Mouse (Mus musculus) hindbrain, embryonic 14.5 days (tissue): Measurements from ENCODE around the gene Gm17349. TPM values are rescaled to one million over a fixed set of nuclear protein-coding genes. Genes with fewer than 3 reads are reported as not detected.
A peak's percentile ranks its signal among the peaks of the same experiment; 100 is the strongest.

ENCODE experiments used
- ATAC-seq: fragments of 200-750 bp; cut with Nextera tagmentation; 2 replicates; pipeline ENCODE4 v1.8.0; 2017; ENCODE audit warnings: moderate number of reproducible peaks, mild to moderate bottlenecking, moderate TSS enrichment, moderate library complexity; ENCODE audit not compliant: low FRiP score
- DNase-seq: peaks from one replicate; pipeline ENCODE4 v3.0.0-alpha.2; 2015; ENCODE audit warnings: low spot score
- H3K27ac ChIP-seq: fragments of 300-500 bp; sonication (generic); 2 replicates; pipeline ENCODE4 v1.5.1; 2014; ENCODE audit warnings: mild to moderate bottlenecking, moderate library complexity
- H3K27me3 ChIP-seq: fragments of 300-500 bp; sonication (generic); 2 replicates; pipeline ENCODE4 v1.6.1; 2014; ENCODE audit warnings: mild to moderate bottlenecking, low read length, mixed read lengths; ENCODE audit not compliant: control insufficient read depth, insufficient read depth
- H3K36me3 ChIP-seq: fragments of 300-500 bp; sonication (generic); replicated peaks from 2 replicates; pipeline ENCODE4 v1.6.1; 2014; ENCODE audit not compliant: control insufficient read depth, insufficient read depth
- H3K4me1 ChIP-seq: fragments of 300-500 bp; sonication (generic); replicated peaks from 2 replicates; pipeline ENCODE4 v1.6.1; 2014; ENCODE audit warnings: antibody characterized with exemption, low read length, mixed read lengths; ENCODE audit not compliant: control insufficient read depth, insufficient read depth
- H3K4me2 ChIP-seq: fragments of 300-500 bp; sonication (generic); replicated peaks from 2 replicates; pipeline ENCODE4 v1.6.1; 2014; ENCODE audit warnings: mild to moderate bottlenecking, moderate library complexity
- H3K4me3 ChIP-seq: fragments of 300-500 bp; sonication (generic); replicated peaks from 2 replicates; pipeline ENCODE4 v1.5.1; 2014; ENCODE audit warnings: mild to moderate bottlenecking, low read length
- H3K9ac ChIP-seq: fragments of 300-500 bp; sonication (generic); 2 replicates; pipeline ENCODE4 v1.6.1; 2014
- H3K9me3 ChIP-seq: fragments of 300-500 bp; sonication (generic); 2 replicates; pipeline ENCODE4 v1.6.1; 2016; ENCODE audit warnings: low read length; ENCODE audit not compliant: control insufficient read depth
- WGBS: fragments of 180-500 bp; shearing (Covaris S2); extraction: QIAGEN DNeasy Blood & Tissue Kit; methylation state at CpG from one replicate; pipeline ENCODE4 v1.1.7; 2014; 5-methylcytosine and 5-hydroxymethylcytosine counted together
- polyA plus RNA-seq: library from polyadenylated mRNA; unstranded; fragments of >200 nt; fragmentation: Nextera tagmentation; extraction: Ambion mirVana; gene quantifications from 2 replicates; pipeline ENCODE4 v1.2.1, GENCODE M21; 2014

Gm17349 gene
- polyA plus RNA-seq, 1 experiment from 2014 or later: not detected

- Histone ChIP-seq H3K9ac (no peak overlapping the region), H3K4me2 (no peak overlapping the region), H3K4me1 (peaks cover 34% of the 10 kb centered on the region), H3K4me3 (no peak overlapping the region), H3K27ac (no peak overlapping the region), H3K27me3 (no peaks in the 10 kb centered on the region), H3K9me3 (no peaks in the 10 kb centered on the region), H3K36me3 (peaks cover 35% of the 10 kb centered on the region)
- no peak for ATAC-seq
- DNase-seq: no peak
- 83% methylated on average over 25 of the region's 25 CpGs for WGBS
Observed at GRCm38 (mm10) chr15:99721921-99722743, 16.8 kb upstream of the Gm17349 start.

GRCm38 (mm10) chr15:99719865-99720264 lies 14.6 kb upstream of the Gm17349 start:
- peaks cover 45% of the 10 kb centered on the region for H3K36me3 ChIP-seq
- ATAC-seq (no peak), DNase-seq (no peak)
- no peak overlapping the region for H3K9ac ChIP-seq
- H3K4me1 ChIP-seq: peaks cover 36% of the 10 kb centered on the region
- no peak overlapping the region for H3K4me2 ChIP-seq
- H3K27me3 ChIP-seq: no peaks in the 10 kb centered on the region
- WGBS: 81% methylated on average over 8 of the region's 8 CpGs
- no peak overlapping the region for H3K4me3 ChIP-seq
- H3K9me3 ChIP-seq: no peaks in the 10 kb centered on the region
- H3K27ac ChIP-seq: no peak overlapping the region

- Histone ChIP-seq H3K4me1 (peaks cover 23% of the 10 kb centered on the region), H3K4me2 (no peak overlapping the region), H3K36me3 (peaks cover 55% of the 10 kb centered on the region), H3K9ac (no peak overlapping the region), H3K9me3 (no peaks in the 10 kb centered on the region), H3K27ac (no peak overlapping the region), H3K4me3 (no peak overlapping the region), H3K27me3 (no peaks in the 10 kb centered on the region)
- DNase-seq: no peak
- WGBS: 80% methylated on average over 9 of the region's 9 CpGs
- ATAC-seq: no peak
Observed at GRCm38 (mm10) chr15:99718461-99719021, 13.3 kb upstream of the Gm17349 start.

GRCm38 (mm10) chr15:99717386-99718334 lies 12.4 kb upstream of the Gm17349 start, which contains the start of gene Gpd1:
Gene Gpd1, plus strand, starts transcription at chr15:99717515.
- Histone ChIP-seq H3K27ac (peak within 1 kb of the TSS; percentile 74), H3K4me1 (peaks cover 16% of the 10 kb centered on the region), H3K9ac (no peak within 1 kb of the TSS), H3K4me3 (no peak within 1 kb of the TSS), H3K9me3 (no peaks in the 10 kb centered on the region), H3K4me2 (no peak within 1 kb of the TSS), H3K36me3 (peaks cover 56% of the 10 kb centered on the region), H3K27me3 (no peaks in the 10 kb centered on the region)
- ATAC-seq (no peak), DNase-seq (peak; percentile 35)
- WGBS: 58% methylated on average over 26 of the region's 26 CpGs

- Histone ChIP-seq H3K4me3 (no peak overlapping the region), H3K9ac (no peak overlapping the region), H3K27ac (no peak overlapping the region; the same call in 1 of the 2 replicates), H3K9me3 (no peaks in the 10 kb centered on the region), H3K27me3 (no peaks in the 10 kb centered on the region), H3K4me2 (no peak overlapping the region), H3K4me1 (peaks cover 16% of the 10 kb centered on the region), H3K36me3 (peaks cover 56% of the 10 kb centered on the region)
- no peak for DNase-seq
- WGBS: 82% methylated on average over 12 of the region's 12 CpGs
- ATAC-seq: no peak
Observed at GRCm38 (mm10) chr15:99716814-99717213, 11.5 kb upstream of the Gm17349 start.

GRCm38 (mm10) chr15:99715982-99716746 lies 10.9 kb upstream of the Gm17349 start:
- ATAC-seq: no peak
- Histone ChIP-seq H3K4me3 (no peak overlapping the region), H3K27me3 (no peaks in the 10 kb centered on the region), H3K9ac (peak overlapping the region; percentile 31; the same call in 1 of the 2 replicates), H3K36me3 (peaks cover 62% of the 10 kb centered on the region), H3K4me2 (no peak overlapping the region), H3K27ac (peak overlapping the region; percentile 74), H3K4me1 (peaks cover 16% of the 10 kb centered on the region), H3K9me3 (no peaks in the 10 kb centered on the region)
- WGBS: 69% methylated on average over 11 of the region's 11 CpGs
- DNase-seq: no peak

- Histone ChIP-seq H3K27ac (peak overlapping the region; percentile 74), H3K9me3 (no peaks in the 10 kb centered on the region), H3K36me3 (peaks cover 66% of the 10 kb centered on the region), H3K9ac (peak overlapping the region; percentile 31), H3K27me3 (no peaks in the 10 kb centered on the region), H3K4me3 (no peak overlapping the region), H3K4me1 (peaks cover 16% of the 10 kb centered on the region), H3K4me2 (no peak overlapping the region)
- WGBS: 55% methylated on average over 13 of the region's 13 CpGs
- DNase-seq: no peak
- peak; percentile 54 for ATAC-seq
Observed at GRCm38 (mm10) chr15:99715361-99715865, 10.1 kb upstream of the Gm17349 start.

- no peak overlapping the region for H3K4me2 ChIP-seq
- DNase-seq (peak; percentile 86), ATAC-seq (peak; percentile 42; the same call in 1 of the 2 replicates)
- H3K4me1 ChIP-seq: peaks cover 16% of the 10 kb centered on the region
- H3K27ac ChIP-seq: peak overlapping the region; percentile 74
- H3K36me3 ChIP-seq: peaks cover 68% of the 10 kb centered on the region
- H3K27me3 ChIP-seq: no peaks in the 10 kb centered on the region
- no peak overlapping the region for H3K9ac ChIP-seq
- 51% methylated on average over 7 of the region's 7 CpGs for WGBS
- no peaks in the 10 kb centered on the region for H3K9me3 ChIP-seq
- H3K4me3 ChIP-seq: no peak overlapping the region
Observed at GRCm38 (mm10) chr15:99714858-99715257, 9.6 kb upstream of the Gm17349 start.
